Mouse (Mus musculus): Measurements from ENCODE around the gene Slc38a4. TPM values are rescaled to one million over a fixed set of nuclear protein-coding genes. Genes with fewer than 3 reads are reported as not detected.

The Slc38a4 gene
- total RNA-seq, 2 experiments from 2014 or later = not detected

- ATAC-seq (replicated peaks; ENCODE audit: poor library complexity, severe bottlenecking) = no peak
Observed at GRCm38 (mm10) chr15:96973370-96973769, 82.4 kb downstream of the Slc38a4 start.

GRCm38 (mm10) chr15:96972706-96973274 is 83.0 kb downstream of the Slc38a4 start:
- ATAC-seq (replicated peaks; ENCODE audit: poor library complexity, severe bottlenecking) = no peak

GRCm38 (mm10) chr15:96971906-96972305 is 83.8 kb downstream of the Slc38a4 start:
- no peak for ATAC-seq (replicated peaks; ENCODE audit: poor library complexity, severe bottlenecking)

- ATAC-seq (replicated peaks; ENCODE audit: poor library complexity, severe bottlenecking) = no peak
Observed at GRCm38 (mm10) chr15:96969792-96970191, 86.0 kb downstream of the Slc38a4 start.

GRCm38 (mm10) chr15:96968741-96969140 is 87.0 kb downstream of the Slc38a4 start:
- ATAC-seq (replicated peaks; ENCODE audit: poor library complexity, severe bottlenecking) = no peak

- ATAC-seq (replicated peaks; ENCODE audit: poor library complexity, severe bottlenecking) = no peak
Observed at GRCm38 (mm10) chr15:96966326-96966725, 89.4 kb downstream of the Slc38a4 start.

- ATAC-seq (replicated peaks; ENCODE audit: poor library complexity, severe bottlenecking) = no peak
Observed at GRCm38 (mm10) chr15:96963735-96964134, 92.0 kb downstream of the Slc38a4 start.

GRCm38 (mm10) chr15:96963318-96963717 is 92.4 kb downstream of the Slc38a4 start:
- no peak for ATAC-seq (replicated peaks; ENCODE audit: poor library complexity, severe bottlenecking)

GRCm38 (mm10) chr15:96960343-96960742 is 95.4 kb downstream of the Slc38a4 start:
- ATAC-seq (replicated peaks; ENCODE audit: poor library complexity, severe bottlenecking) = no peak

- no peak for ATAC-seq (replicated peaks; ENCODE audit: poor library complexity, severe bottlenecking)
Observed at GRCm38 (mm10) chr15:96959247-96959646, 96.5 kb downstream of the Slc38a4 start.

- no peak for ATAC-seq (replicated peaks; ENCODE audit: poor library complexity, severe bottlenecking)
Observed at GRCm38 (mm10) chr15:96956699-96957098, 99.1 kb downstream of the Slc38a4 start.

- ATAC-seq (replicated peaks; ENCODE audit: poor library complexity, severe bottlenecking) = peak; percentile 93
Observed at GRCm38 (mm10) chr15:96954389-96954788, 101.4 kb downstream of the Slc38a4 start.

- ATAC-seq (replicated peaks; ENCODE audit: poor library complexity, severe bottlenecking) = no peak
Observed at GRCm38 (mm10) chr15:96953938-96954238, 101.9 kb downstream of the Slc38a4 start.

- ATAC-seq (replicated peaks; ENCODE audit: poor library complexity, severe bottlenecking) = peak; percentile 85
Observed at GRCm38 (mm10) chr15:96953112-96953937, 102.4 kb downstream of the Slc38a4 start.

GRCm38 (mm10) chr15:96952488-96952887 is 103.3 kb downstream of the Slc38a4 start:
- no peak for ATAC-seq (replicated peaks; ENCODE audit: poor library complexity, severe bottlenecking)

- ATAC-seq (replicated peaks; ENCODE audit: poor library complexity, severe bottlenecking) = no peak
Observed at GRCm38 (mm10) chr15:96951783-96952182, 104.0 kb downstream of the Slc38a4 start.

GRCm38 (mm10) chr15:96948471-96948870 is 107.3 kb downstream of the Slc38a4 start:
- 0 out of 2 replicates have a peak, but pooled peaks have one; percentile 44 for ATAC-seq (replicated peaks; ENCODE audit: poor library complexity, severe bottlenecking)

Other genes with a start within 250 kb of the Slc38a4 start
- gene Pced1b, start 191.2 kb upstream of the Slc38a4 start, total RNA-seq (2014; fragmentation: Nextera tagmentation) = 32.8 and 48.3 TPM in 2 replicates
- gene Pced1b, start 191.2 kb upstream of the Slc38a4 start, total RNA-seq (2017) = 12.3 and 13.7 TPM in 2 replicates
- 0.79 TPM in 1 of 2 replicates, not detected in the other for gene Amigo2, start 191.3 kb upstream of the Slc38a4 start, total RNA-seq (2014; fragmentation: Nextera tagmentation)
- gene Amigo2, start 191.3 kb upstream of the Slc38a4 start, total RNA-seq (2017) = 0.26 and 1.2 TPM in 2 replicates